Mouse (Mus musculus): ENCODE results near the gene Cntnap4.

DNA sequence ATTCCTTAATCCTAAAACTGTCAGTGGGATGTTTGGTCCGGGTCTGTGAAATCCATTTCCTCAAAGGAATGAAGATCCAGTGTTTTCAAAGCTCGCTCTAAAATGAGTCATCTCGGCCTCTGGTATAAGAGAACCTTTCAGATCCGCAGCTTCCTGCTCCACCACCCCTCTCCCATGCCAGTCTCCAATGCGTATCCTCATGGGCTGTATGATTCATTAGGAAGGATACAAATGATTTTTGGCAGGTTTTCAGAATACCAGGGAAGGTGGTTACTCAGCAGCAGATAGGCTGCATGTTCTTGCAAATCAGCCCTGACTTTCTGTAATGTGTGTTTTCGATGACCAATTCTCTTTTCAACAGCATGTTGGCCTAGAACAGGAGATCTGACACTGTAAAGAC lies 40.3 kb downstream of the Cntnap4 start:
- no peak for TF ChIP-seq GATA1 (IDR thresholded peaks at IDR 0.05; ENCODE audit: low read length)
- no peak for TF ChIP-seq TAL1 (IDR thresholded peaks at IDR 0.05; ENCODE audit: low read length)
